Mouse (Mus musculus) brain, embryonic 14.5 days (tissue): Measurements from ENCODE around the gene Olfr577. TPM values are rescaled to one million over a fixed set of nuclear protein-coding genes. Genes with fewer than 3 reads are reported as not detected.

Source experiments
- DNase-seq: peaks from one replicate; pipeline ENCODE4 v3.0.0-alpha.2; 2011; ENCODE audit warnings: low read depth
- CTCF ChIP-seq: fragments of 200-500 bp; IDR thresholded peaks from 2 replicates; pipeline ENCODE4 v1.5.1; 2012; ENCODE audit warnings: inconsistent platforms, mild to moderate bottlenecking, moderate library complexity, borderline replicate concordance; ENCODE audit not compliant: insufficient read depth, insufficient read length; ENCODE audit errors: extremely low read depth
- POLR2A ChIP-seq: fragments of 200-500 bp; IDR thresholded peaks from 2 replicates; pipeline ENCODE4 v1.6.1; 2012; ENCODE audit warnings: mild to moderate bottlenecking, inconsistent platforms, borderline replicate concordance; ENCODE audit not compliant: poor library complexity, insufficient read depth, insufficient read length, severe bottlenecking; ENCODE audit errors: extremely low read depth
- polyA plus RNA-seq: library from polyadenylated mRNA; depleted of rRNA; stranded (reverse); fragments of >200 nt; gene quantifications from 2 replicates; pipeline ENCODE4 v1.2.3, GENCODE M21; 2012; rRNA removed

Gene Olfr577
- not detected in 2 replicates for polyA plus RNA-seq

DNA sequence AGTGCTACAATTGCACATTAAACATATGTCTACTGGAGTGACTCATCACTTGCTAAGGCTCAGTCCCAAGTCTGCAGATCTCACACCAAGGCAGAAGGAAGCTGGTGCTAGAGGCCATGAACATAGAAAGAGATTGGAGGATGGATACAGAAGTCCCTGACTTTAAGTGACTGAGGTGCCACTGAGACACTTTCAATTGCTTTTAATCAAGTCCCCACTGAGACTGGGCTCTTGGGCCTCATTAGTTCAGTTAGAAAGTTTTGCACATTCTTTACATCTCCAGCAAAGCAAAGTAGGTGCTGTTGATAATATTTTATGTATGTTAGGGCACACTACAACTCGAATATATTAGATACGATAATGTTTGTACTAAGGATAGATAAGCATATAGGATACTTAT lies at the start of gene Olfr577:
Gene Olfr577 (minus strand): TSS at position 101 of the 400 bp plus-strand sequence.
- DNase-seq, result no peak
- TF ChIP-seq CTCF (no peak), POLR2A (no peak)

DNA sequence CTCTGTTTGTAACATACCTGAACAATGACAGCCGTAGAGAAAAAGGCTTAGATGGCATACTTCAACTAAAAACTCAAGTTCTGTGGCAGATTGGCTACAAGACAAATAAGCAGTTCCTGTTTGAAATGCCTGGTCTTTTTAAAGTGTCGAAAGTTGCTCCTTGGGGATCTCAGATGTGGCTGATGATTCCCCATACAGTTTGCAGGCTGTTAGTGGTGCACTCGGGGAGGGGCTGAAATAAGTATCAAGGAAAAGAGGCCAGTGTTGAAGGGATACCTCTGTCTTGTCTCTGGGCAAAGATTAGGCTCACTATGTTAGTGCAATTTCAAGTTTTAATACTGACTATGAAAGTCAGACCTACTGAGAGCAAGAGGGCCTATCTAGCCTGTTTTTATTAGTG lies 13.5 kb upstream of the Olfr577 start, which contains the start of gene Olfr578:
Gene Olfr578 (minus strand): TSS at position 101 of the 400 bp plus-strand sequence.
- no peak for DNase-seq
- TF ChIP-seq CTCF, result no peak
- TF ChIP-seq POLR2A, result no peak

DNA sequence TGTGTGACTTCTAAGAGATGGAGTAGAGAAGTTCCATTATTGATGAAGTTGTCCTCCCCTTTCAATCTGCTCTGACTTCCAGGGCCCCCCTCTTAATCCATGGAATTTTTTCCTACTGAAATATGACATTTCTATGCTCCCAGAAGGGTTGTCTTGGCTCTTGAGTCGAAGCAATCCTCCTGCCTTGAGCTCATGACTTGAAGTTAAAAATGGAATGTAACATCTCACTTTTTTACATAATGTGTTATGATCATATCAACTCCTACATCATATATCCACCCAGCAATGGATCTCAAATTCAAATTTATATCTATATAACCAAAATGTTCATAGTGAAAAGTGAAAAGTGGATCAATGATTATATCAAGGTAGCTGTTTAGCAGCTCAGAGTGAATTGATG lies 1.3 kb downstream of the Olfr577 start:
- TF ChIP-seq CTCF, result no peak
- no peak for TF ChIP-seq POLR2A
- no peak for DNase-seq

DNA sequence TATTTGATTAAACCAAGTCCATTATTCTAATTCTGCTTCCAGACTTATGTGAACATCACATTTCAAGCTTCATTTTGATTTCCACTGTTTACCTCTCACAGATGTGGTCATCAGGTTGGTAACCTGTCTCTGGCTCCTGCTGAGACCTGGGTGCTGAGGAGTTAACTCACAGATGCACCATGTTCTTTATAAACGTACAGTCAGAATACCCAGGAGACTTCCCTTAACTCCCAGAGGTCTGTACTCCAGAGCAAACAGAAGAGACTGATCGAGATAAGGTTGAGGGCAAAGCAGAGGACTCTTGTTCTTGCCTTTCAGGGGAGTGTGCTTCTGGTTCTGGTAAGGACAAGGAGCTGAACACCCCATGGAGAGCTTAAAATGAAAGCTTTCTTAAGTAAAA lies 13.4 kb downstream of the Olfr577 start, which contains the start of gene Olfr576:
Gene Olfr576 (plus strand): TSS at position 301 of the 400 bp plus-strand sequence.
- TF ChIP-seq POLR2A, result no peak
- TF ChIP-seq CTCF, result no peak
- no peak for DNase-seq

DNA sequence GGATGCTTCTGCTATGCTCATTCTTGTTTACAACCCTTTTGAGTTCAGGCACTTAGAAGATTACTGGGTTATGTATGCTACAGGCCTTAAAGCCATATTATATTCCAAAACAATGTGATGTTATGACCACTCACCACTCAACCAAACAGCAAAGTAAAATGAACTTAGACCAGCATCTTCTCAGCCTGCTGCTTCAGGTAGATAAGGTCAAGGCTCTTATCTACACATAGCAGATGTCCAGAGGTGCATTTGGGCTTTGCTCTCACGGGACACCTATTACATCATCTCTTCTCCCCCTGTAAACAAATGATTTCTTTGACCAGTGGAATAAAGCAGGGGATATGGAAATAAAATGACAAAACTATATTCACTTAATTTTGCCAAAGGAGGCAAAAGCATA lies 17.1 kb downstream of the Olfr577 start, which contains the start of gene Olfr575:
Gene Olfr575 (minus strand): TSS at position 183 of the 400 bp plus-strand sequence.
- DNase-seq, result no peak
- TF ChIP-seq CTCF, result no peak
- no peak for TF ChIP-seq POLR2A

DNA sequence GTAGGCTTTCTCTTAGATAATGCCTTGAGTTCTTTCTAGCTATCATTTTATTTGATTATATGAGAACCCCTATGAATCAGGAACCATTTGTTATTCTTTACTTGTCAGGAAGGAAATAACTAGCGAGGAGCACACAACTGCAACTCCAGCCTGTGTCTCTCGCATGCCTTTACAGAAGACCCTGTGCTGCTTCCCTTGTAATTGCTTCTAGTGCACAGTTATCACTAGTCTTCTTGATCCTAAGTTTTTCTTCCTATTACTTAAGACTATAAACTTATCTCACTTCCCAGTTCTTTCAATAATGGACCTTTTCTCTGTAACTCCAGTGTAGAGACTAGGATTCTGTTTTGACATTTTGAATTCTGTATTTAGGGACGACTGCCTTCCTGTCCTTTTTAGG lies 17.6 kb downstream of the Olfr577 start:
- DNase-seq, result no peak
- TF ChIP-seq CTCF (no peak), POLR2A (no peak)

DNA sequence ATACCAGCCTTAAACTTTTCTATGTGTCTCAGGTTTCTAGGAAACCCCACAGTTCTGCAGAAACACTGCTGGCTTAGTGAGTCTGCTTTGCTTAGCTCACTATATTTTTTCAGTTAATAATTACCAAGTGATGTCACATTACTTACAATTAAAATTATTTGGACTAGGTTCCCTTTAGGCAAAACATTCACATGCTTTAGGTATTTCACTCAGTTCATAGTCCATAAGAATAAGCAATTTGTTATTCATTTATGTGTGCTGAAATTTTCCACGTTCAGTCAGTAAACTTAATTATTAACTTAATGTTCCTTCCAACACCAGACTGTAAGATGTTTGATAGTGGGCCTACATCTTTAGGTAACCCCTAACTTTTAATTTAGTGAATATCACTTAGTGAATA lies 25.0 kb downstream of the Olfr577 start:
- no peak for DNase-seq
- TF ChIP-seq POLR2A (no peak), CTCF (no peak)

DNA sequence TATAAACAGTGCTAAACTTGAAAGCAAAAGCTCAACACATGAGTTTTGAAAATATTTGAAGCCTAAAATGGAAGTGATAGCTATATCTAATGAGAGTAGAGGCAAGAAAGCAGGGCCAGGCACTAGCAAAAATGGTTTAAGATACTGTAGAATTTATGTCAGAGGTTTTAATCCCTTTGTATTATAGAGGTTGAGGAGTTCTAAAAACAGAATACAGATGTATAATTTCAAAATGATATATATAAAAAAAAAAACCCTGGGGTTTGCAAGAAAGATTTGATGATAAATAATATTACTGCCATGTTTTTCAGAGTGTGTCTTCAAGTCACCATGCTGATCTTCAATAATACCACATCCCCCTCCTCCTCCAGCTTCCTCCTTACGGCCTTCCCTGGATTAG lies 27.6 kb downstream of the Olfr577 start, which contains the start of gene Olfr574:
Gene Olfr574 (plus strand): TSS at position 301 of the 400 bp plus-strand sequence.
- no peak for TF ChIP-seq CTCF
- TF ChIP-seq POLR2A, result no peak
- DNase-seq, result no peak

DNA sequence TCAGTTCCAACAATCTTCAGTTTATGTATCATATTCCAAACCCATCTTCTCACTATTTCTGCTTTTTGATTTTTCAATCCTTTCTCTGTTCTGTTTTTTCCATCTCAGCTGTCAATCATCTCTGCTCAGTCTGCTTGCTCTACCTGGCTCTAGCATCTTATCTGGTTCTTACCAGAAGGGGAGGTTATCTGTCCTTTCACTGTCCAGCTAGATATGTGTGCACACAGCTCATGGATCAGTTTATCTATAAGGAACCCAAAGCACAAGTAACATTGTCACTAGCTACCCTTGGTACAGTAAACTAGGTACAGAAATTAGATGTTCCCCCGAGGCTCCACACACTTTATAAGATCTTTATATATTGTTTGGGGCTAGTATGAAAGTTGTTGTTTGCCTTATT lies 32.3 kb downstream of the Olfr577 start:
- no peak for DNase-seq

DNA sequence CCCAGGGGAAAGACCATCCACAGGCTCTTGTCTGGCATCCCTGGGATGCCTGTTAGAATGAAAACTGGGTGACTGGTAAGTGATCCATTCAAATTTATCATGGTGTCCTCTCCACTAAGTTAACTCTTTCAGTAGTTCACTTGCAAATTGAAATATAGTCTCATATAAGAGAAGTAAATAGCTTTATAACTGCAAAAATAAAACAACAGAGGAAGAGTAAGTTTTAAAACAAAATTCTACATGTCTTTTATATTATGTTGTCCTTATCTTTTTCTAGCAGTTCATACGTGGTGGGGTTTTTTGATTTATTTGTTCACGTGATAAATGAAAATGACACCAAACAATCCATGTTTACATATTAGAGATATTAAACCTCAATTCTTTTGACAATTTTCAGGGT lies 33.3 kb downstream of the Olfr577 start, which contains the start of gene Olfr573-ps1:
Gene Olfr573-ps1 (minus strand): TSS at position 101 of the 400 bp plus-strand sequence.
- TF ChIP-seq POLR2A (no peak), CTCF (no peak)
- no peak for DNase-seq

More for the DNA sequence above, 32.3 kb downstream of the Olfr577 start:
- TF ChIP-seq CTCF (no peak), POLR2A (no peak)

DNA sequence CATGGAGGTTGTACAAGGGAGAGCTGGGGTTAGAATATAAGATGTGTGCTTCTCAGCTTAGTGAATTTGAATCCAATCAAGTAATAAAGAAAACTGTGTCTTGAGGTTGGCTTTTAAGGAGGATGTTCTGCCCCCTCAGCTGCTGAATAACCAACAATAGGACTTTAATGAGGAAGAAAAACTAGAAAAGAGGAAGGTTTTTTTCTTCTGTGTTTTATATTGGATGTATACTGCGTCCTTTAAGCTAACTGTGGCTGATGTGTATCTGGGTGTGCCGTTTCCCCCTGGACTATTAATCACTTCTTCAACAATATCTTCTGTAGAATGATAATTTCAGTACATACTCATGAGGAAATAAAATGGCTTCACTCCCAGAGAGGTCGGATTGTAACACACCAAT lies 48.6 kb downstream of the Olfr577 start:
- no peak for DNase-seq
- TF ChIP-seq CTCF (no peak), POLR2A (no peak)

DNA sequence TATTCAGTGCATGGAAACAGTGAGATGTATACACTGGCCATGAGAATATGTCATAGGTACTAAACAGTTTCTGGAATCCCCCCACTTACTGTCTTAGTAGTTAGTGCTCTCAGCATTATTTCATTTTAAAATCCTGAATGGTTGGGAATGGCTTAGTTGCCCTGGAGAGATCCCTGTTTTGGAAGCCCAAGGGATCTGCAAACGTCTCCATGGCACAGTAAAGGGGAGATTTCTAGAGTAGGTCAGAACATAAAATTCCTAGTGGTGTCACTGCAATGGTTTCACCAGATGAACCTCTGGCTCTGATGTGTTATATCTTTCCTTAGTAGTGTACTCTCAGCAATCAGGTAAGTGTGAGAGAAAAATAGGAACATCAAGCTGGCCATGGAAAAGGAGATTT lies 51.6 kb downstream of the Olfr577 start, which contains the start of gene Olfr572:
Gene Olfr572 (plus strand): TSS at position 301 of the 400 bp plus-strand sequence.
- DNase-seq, result no peak
- TF ChIP-seq POLR2A, result no peak
- TF ChIP-seq CTCF, result no peak

Other genes starting within 250 kb of the Olfr577 start
- gene Olfr559, start 248.5 kb downstream of the Olfr577 start, polyA plus RNA-seq, result not detected in 2 replicates
- not detected in 2 replicates for gene Olfr560, start 216.6 kb downstream of the Olfr577 start, polyA plus RNA-seq
- gene Olfr78, start 216.5 kb downstream of the Olfr577 start, polyA plus RNA-seq, result 0.15 and 0.18 TPM in 2 replicates
- gene Olfr561, start 204.7 kb downstream of the Olfr577 start, polyA plus RNA-seq, result not detected in 2 replicates
- gene Olfr564, start 172.5 kb downstream of the Olfr577 start, polyA plus RNA-seq, result not detected in 2 replicates
- gene Olfr566, start 117.2 kb downstream of the Olfr577 start, polyA plus RNA-seq, result not detected in 2 replicates
- gene Olfr568, start 98.8 kb downstream of the Olfr577 start, polyA plus RNA-seq, result not detected in 2 replicates
- gene Olfr569, start 85.1 kb downstream of the Olfr577 start, polyA plus RNA-seq, result not detected in 2 replicates
- gene Olfr570, start 81.4 kb downstream of the Olfr577 start, polyA plus RNA-seq, result not detected in 2 replicates
- gene Olfr571, start 58.4 kb downstream of the Olfr577 start, polyA plus RNA-seq, result not detected in 2 replicates
- gene Olfr572, start 51.5 kb downstream of the Olfr577 start, polyA plus RNA-seq, result not detected in 2 replicates
- not detected in 2 replicates for gene Olfr573-ps1, start 33.4 kb downstream of the Olfr577 start, polyA plus RNA-seq
- 0.08 TPM in 1 of 2 replicates, not detected in the other for gene Olfr574, start 27.5 kb downstream of the Olfr577 start, polyA plus RNA-seq
- not detected in 2 replicates for gene Olfr575, start 17.2 kb downstream of the Olfr577 start, polyA plus RNA-seq
- not detected in 2 replicates for gene Olfr576, start 13.3 kb downstream of the Olfr577 start, polyA plus RNA-seq
- not detected in 2 replicates for gene Olfr578, start 13.4 kb upstream of the Olfr577 start, polyA plus RNA-seq
- not detected in 2 replicates for gene Olfr582, start 62.1 kb upstream of the Olfr577 start, polyA plus RNA-seq
- gene Olfr583, start 75.4 kb upstream of the Olfr577 start, polyA plus RNA-seq, result not detected in 2 replicates
- gene Olfr584, start 105.9 kb upstream of the Olfr577 start, polyA plus RNA-seq, result not detected in 2 replicates
- not detected in 2 replicates for gene Olfr585, start 121.8 kb upstream of the Olfr577 start, polyA plus RNA-seq
- not detected in 2 replicates for gene Olfr586, start 149.7 kb upstream of the Olfr577 start, polyA plus RNA-seq
- gene Olfr588-ps1, start 164.9 kb upstream of the Olfr577 start, polyA plus RNA-seq, result not detected in 2 replicates
- gene Olfr589, start 180.4 kb upstream of the Olfr577 start, polyA plus RNA-seq, result not detected in 2 replicates
- not detected in 2 replicates for gene Olfr591, start 202.4 kb upstream of the Olfr577 start, polyA plus RNA-seq
- gene Olfr592, start 208.9 kb upstream of the Olfr577 start, polyA plus RNA-seq, result not detected in 2 replicates
- gene Olfr593, start 235.9 kb upstream of the Olfr577 start, polyA plus RNA-seq, result not detected in 2 replicates
- not detected in 2 replicates for gene Olfr594, start 241.1 kb upstream of the Olfr577 start, polyA plus RNA-seq